Mouse (Mus musculus) G1E (cell line): ENCODE measurements around the gene Tifab. TPM values are rescaled to one million over a fixed set of nuclear protein-coding genes. Genes with fewer than 3 reads are reported as not detected.

ENCODE experiments used
- ATAC-seq: 2 replicates; pipeline ENCODE4 v1.8.0; 2016; ENCODE audit warnings: mild to moderate bottlenecking; ENCODE audit not compliant: insufficient number of reproducible peaks, poor library complexity, low FRiP score, severe bottlenecking; ENCODE audit errors: extremely low read depth
- DNase-seq: peaks from one replicate; pipeline ENCODE4 v3.0.0; 2012; ENCODE audit warnings: low spot score
- H3K27me3 ChIP-seq: 2 replicates; pipeline ENCODE4 v1.6.1; 2012; ENCODE audit warnings: mild to moderate bottlenecking, low read length, inconsistent platforms; ENCODE audit not compliant: insufficient read depth
- H3K36me3 ChIP-seq: replicated peaks from 2 replicates; pipeline ENCODE3; 2012; ENCODE audit warnings: mild to moderate bottlenecking, inconsistent platforms
- H3K4me1 ChIP-seq: 2 replicates; pipeline ENCODE4 v1.6.1; 2012; ENCODE audit warnings: low read depth, low read length, inconsistent platforms, mixed read lengths; ENCODE audit not compliant: insufficient read depth
- H3K4me3 ChIP-seq: 2 replicates; pipeline ENCODE4 v1.5.1; 2012; ENCODE audit warnings: low read depth, mild to moderate bottlenecking, inconsistent platforms, low read length, moderate library complexity, mixed read lengths
- H3K9me3 ChIP-seq: replicated peaks from 2 replicates; pipeline ENCODE4 v1.6.1; 2012; ENCODE audit warnings: inconsistent platforms
- CTCF ChIP-seq: IDR thresholded peaks from 2 replicates; pipeline ENCODE4 v1.5.1; 2012; ENCODE audit warnings: low read depth, low read length, inconsistent platforms, mixed read lengths
- GATA1 ChIP-seq: IDR thresholded peaks from 2 replicates; pipeline ENCODE4 v1.6.1; 2012; ENCODE audit warnings: borderline replicate concordance, low read length, inconsistent platforms, mixed read lengths
- GATA2 ChIP-seq: IDR thresholded peaks from 2 replicates; pipeline ENCODE4 v1.6.1; 2012; ENCODE audit warnings: low read depth, low read length, inconsistent platforms, borderline replicate concordance
- POLR2AphosphoS5 ChIP-seq: IDR thresholded peaks from 2 replicates; pipeline ENCODE4 v1.6.1; 2012; ENCODE audit warnings: low read depth, low read length, inconsistent platforms; ENCODE audit not compliant: insufficient replicate concordance
- TAL1 ChIP-seq: conservative IDR thresholded peaks from 2 replicates; pipeline ENCODE4 v1.6.1; 2012; ENCODE audit warnings: low read depth, low read length, inconsistent platforms, mixed read lengths
- polyA plus RNA-seq: library from polyadenylated mRNA; stranded (reverse); fragments of >175 nt; gene quantifications from 2 replicates; pipeline ENCODE4 v1.2.3, GENCODE M21; 2012
- total RNA-seq, 2 experiments: library from RNA; stranded (forward) in 1 of 2; stranded (reverse) in 1 of 2; fragments of 200-1000 nt in 1 of 2; fragments of >200 nt in 1 of 2; fragmentation: Nextera tagmentation in 1 of 2; gene quantifications; 2 replicates each; pipeline ENCODE4 v1.2.3; 2014 to 2017

Gene Tifab
- total and polyA plus RNA-seq, 3 experiments, result 0.16 TPM; not detected in 2

GRCm38 (mm10) chr13:56221129-56221910, 42.6 kb upstream of the Tifab start:
- no peaks in the 10 kb centered on the region for H3K27me3 ChIP-seq
- DNase-seq, result no peak

DNA sequence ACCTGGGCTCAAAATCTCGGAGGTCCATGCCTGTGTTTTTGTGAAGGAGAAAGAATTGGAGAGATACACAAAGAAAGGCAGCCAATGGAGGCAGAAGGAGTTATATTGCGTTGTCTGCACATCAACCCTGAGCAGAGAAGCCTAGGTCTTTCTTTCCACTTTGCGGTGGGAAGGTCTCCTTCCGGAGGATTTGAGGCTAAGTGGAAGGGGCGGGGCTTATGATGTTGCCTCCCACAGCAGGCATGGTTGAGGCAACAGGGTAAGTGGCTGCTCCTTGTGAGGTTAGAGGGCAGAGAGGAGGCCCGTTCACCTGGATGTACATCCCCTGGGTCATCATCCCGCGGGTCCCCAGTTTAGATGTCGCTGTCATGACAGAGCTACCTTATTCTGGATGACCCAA, 40.6 kb upstream of the Tifab start:
- no peak for ATAC-seq
- no peak for DNase-seq
- no peak for TF ChIP-seq POLR2AphosphoS5
- no peak for TF ChIP-seq CTCF
- no peak for TF ChIP-seq GATA1
- no peak for TF ChIP-seq GATA2
- TF ChIP-seq TAL1, result no peak
- Histone ChIP-seq H3K9me3 (peaks cover 67% of the 10 kb centered on the region), H3K4me1 (no peaks in the 10 kb centered on the region), H3K4me3 (no peak overlapping the region), H3K36me3 (no peaks in the 10 kb centered on the region), H3K27me3 (no peaks in the 10 kb centered on the region)

More at GRCm38 (mm10) chr13:56221129-56221910, 42.6 kb upstream of the Tifab start:
- Histone ChIP-seq H3K4me3 (no peak overlapping the region; the same call in 1 of the 2 replicates), H3K9me3 (peaks cover 60% of the 10 kb centered on the region), H3K36me3 (no peaks in the 10 kb centered on the region), H3K4me1 (no peaks in the 10 kb centered on the region)
- TF ChIP-seq CTCF (no peak), POLR2AphosphoS5 (no peak), GATA1 (no peak), GATA2 (no peak), TAL1 (no peak)
- ATAC-seq, result no peak

GRCm38 (mm10) chr13:56216090-56216489, 37.4 kb upstream of the Tifab start:
- DNase-seq (no peak), ATAC-seq (no peak)
- peaks cover 41% of the 10 kb centered on the region for H3K9me3 ChIP-seq

DNA sequence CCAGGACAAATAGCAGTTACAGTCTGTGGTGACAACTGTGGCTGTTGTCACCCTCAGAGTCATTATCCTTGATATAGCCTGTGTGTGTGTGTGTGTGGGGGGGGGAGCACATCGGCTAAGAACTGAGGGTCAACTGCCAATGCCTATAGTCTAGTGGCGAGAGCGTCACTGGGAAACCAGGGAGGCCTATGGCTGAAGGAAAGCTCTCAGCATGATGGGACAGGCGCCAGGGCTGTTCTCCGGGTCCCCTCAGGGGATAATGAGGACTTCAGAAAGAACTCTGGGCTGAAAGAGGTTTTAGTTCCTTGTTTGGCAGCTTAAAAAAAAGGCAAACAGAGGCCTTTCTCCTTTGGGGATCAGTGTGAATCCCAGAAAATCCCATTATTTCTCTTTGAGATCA, 35.9 kb upstream of the Tifab start:
- H3K4me3 ChIP-seq, result no peak overlapping the region
- no peak for TF ChIP-seq TAL1
- TF ChIP-seq GATA2, result no peak
- no peak for TF ChIP-seq CTCF
- no peaks in the 10 kb centered on the region for H3K4me1 ChIP-seq
- H3K36me3 ChIP-seq, result no peaks in the 10 kb centered on the region
- DNase-seq (no peak), ATAC-seq (no peak)
- H3K27me3 ChIP-seq, result no peaks in the 10 kb centered on the region
- H3K9me3 ChIP-seq, result peaks cover 43% of the 10 kb centered on the region

More at GRCm38 (mm10) chr13:56216090-56216489, 37.4 kb upstream of the Tifab start:
- Histone ChIP-seq H3K36me3 (no peaks in the 10 kb centered on the region), H3K4me1 (no peaks in the 10 kb centered on the region), H3K4me3 (no peak overlapping the region), H3K27me3 (no peaks in the 10 kb centered on the region)
- TF ChIP-seq POLR2AphosphoS5 (no peak), CTCF (no peak), TAL1 (no peak), GATA1 (no peak), GATA2 (no peak)

GRCm38 (mm10) chr13:56209067-56209411, 30.4 kb upstream of the Tifab start:
- no peak for DNase-seq
- no peak overlapping the region for H3K4me3 ChIP-seq
- H3K36me3 ChIP-seq, result no peaks in the 10 kb centered on the region
- no peak for TF ChIP-seq GATA2
- TF ChIP-seq POLR2AphosphoS5, result no peak
- no peak for TF ChIP-seq GATA1
- no peak for TF ChIP-seq CTCF
- TF ChIP-seq TAL1, result no peak
- peaks cover 13% of the 10 kb centered on the region for H3K9me3 ChIP-seq
- ATAC-seq, result no peak
- no peaks in the 10 kb centered on the region for H3K4me1 ChIP-seq
- no peaks in the 10 kb centered on the region for H3K27me3 ChIP-seq

DNA sequence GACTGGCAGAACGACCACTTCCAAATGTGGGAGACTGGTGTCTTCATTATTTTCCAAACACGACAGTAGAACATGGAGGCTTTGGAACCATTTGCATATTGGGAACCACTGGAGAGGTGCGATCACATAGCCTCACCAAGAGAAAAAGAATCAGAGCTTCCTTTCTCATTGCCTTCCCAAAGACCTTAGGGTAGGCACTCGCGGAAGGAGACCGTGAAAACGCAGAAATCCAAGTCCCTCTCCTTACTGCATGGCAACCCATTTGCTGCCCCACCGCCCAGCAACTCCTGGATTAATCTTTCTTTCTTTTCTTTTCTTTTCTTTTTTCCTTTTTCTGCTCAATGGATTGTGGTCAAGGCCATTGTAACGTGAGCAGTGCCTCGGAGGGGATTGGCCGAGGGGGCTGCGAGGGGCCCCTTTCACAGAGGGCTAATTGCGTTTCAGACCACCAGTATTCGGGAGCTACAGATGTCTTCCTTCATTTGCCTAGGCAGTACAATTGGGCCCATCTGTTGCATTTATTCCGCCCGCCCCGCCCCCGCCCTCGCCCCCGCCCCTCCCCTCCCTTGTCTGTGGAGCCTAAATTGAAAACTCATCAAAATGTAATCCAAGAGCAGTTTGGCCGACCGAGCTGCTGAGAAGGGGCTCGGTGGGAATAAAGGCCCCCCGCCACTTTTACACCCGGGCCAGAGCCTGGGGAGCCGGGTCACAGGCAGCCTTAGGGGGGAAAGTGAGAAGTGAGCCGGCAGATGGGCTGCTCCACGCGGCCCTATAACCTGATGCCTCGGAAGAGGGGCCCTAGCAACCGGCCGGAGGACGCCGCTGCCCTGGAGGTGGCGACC, 29.8 kb upstream of the Tifab start:
- DNase-seq (no peak), ATAC-seq (no peak)
- H3K27me3 ChIP-seq, result no peaks in the 10 kb centered on the region
- TF ChIP-seq GATA1, result no peak
- TF ChIP-seq GATA2, result no peak
- no peak for TF ChIP-seq POLR2AphosphoS5
- TF ChIP-seq TAL1, result no peak
- no peak for TF ChIP-seq CTCF
- H3K4me1 ChIP-seq, result no peaks in the 10 kb centered on the region
- H3K4me3 ChIP-seq, result no peak overlapping the region
- peaks cover 11% of the 10 kb centered on the region for H3K9me3 ChIP-seq
- H3K36me3 ChIP-seq, result no peaks in the 10 kb centered on the region
